Mouse (Mus musculus): Measurements from ENCODE around the gene 6430571L13Rik.

6430571L13Rik gene

GRCm38 (mm10) chr9:107338172-107338883 is 2.1 kb upstream of the 6430571L13Rik start, which contains the start of gene Hemk1:
TSS of gene Hemk1 (minus strand) at chr9:107338350.
- DNase-seq (ENCODE audit: low read depth, low spot score), result peak; percentile 80

GRCm38 (mm10) chr9:107340911-107341645 is 676 bp downstream of the 6430571L13Rik start:
- no peak for DNase-seq (ENCODE audit: low read depth, low spot score)

GRCm38 (mm10) chr9:107342201-107342709 is 1.9 kb downstream of the 6430571L13Rik start:
- DNase-seq (ENCODE audit: low read depth, low spot score), result no peak

GRCm38 (mm10) chr9:107343146-107343943 is 2.9 kb downstream of the 6430571L13Rik start:
- DNase-seq (ENCODE audit: low read depth, low spot score), result no peak

- no peak for DNase-seq (ENCODE audit: low read depth, low spot score)
Observed at GRCm38 (mm10) chr9:107344027-107344426, 3.6 kb downstream of the 6430571L13Rik start.

GRCm38 (mm10) chr9:107346081-107346480 is 5.7 kb downstream of the 6430571L13Rik start:
- no peak for DNase-seq (ENCODE audit: low read depth, low spot score)

- DNase-seq (ENCODE audit: low read depth, low spot score), result no peak
Observed at GRCm38 (mm10) chr9:107347586-107348183, 7.3 kb downstream of the 6430571L13Rik start.

- DNase-seq (ENCODE audit: low read depth, low spot score), result no peak
Observed at GRCm38 (mm10) chr9:107349321-107349720, 8.9 kb downstream of the 6430571L13Rik start.

- no peak for DNase-seq (ENCODE audit: low read depth, low spot score)
Observed at GRCm38 (mm10) chr9:107354826-107355225, 14.4 kb downstream of the 6430571L13Rik start.

GRCm38 (mm10) chr9:107355870-107356765 is 15.7 kb downstream of the 6430571L13Rik start:
- DNase-seq (ENCODE audit: low read depth, low spot score), result peak; percentile 73

GRCm38 (mm10) chr9:107357651-107358050 is 17.2 kb downstream of the 6430571L13Rik start:
- DNase-seq (ENCODE audit: low read depth, low spot score), result peak; percentile 85

- no peak for DNase-seq (ENCODE audit: low read depth, low spot score)
Observed at GRCm38 (mm10) chr9:107360989-107361388, 20.6 kb downstream of the 6430571L13Rik start.

- peak; percentile 75 for DNase-seq (ENCODE audit: low read depth, low spot score)
Observed at GRCm38 (mm10) chr9:107366644-107367043, 26.2 kb downstream of the 6430571L13Rik start.

GRCm38 (mm10) chr9:107368302-107368701 is 27.9 kb downstream of the 6430571L13Rik start:
- no peak for DNase-seq (ENCODE audit: low read depth, low spot score)

- DNase-seq (ENCODE audit: low read depth, low spot score), result no peak
Observed at GRCm38 (mm10) chr9:107369270-107370105, 29.1 kb downstream of the 6430571L13Rik start.

- no peak for DNase-seq (ENCODE audit: low read depth, low spot score)
Observed at GRCm38 (mm10) chr9:107370106-107370463, 29.7 kb downstream of the 6430571L13Rik start.

- DNase-seq (ENCODE audit: low read depth, low spot score), result no peak
Observed at GRCm38 (mm10) chr9:107372441-107372840, 32.0 kb downstream of the 6430571L13Rik start.

- peak; percentile 30 for DNase-seq (ENCODE audit: low read depth, low spot score)
Observed at GRCm38 (mm10) chr9:107374623-107375022, 34.2 kb downstream of the 6430571L13Rik start.

- no peak for DNase-seq (ENCODE audit: low read depth, low spot score)
Observed at GRCm38 (mm10) chr9:107375451-107375850, 35.0 kb downstream of the 6430571L13Rik start.
